Mouse (Mus musculus) inflammation-experienced regulatory T-cells (primary cell): ENCODE results near the gene Galns. TPM values are rescaled to one million over a fixed set of nuclear protein-coding genes. Genes with fewer than 3 reads are reported as not detected.

Source experiments
- polyA plus RNA-seq, 2 experiments: library from polyadenylated mRNA; unstranded; fragments of 100-300 nt; shearing (Covaris generic); gene quantifications; one replicate each; pipeline ENCODE4 v1.2.1; 2017

Gene Galns
- polyA plus RNA-seq: 10 to 100 TPM; 12.3 to 15.3 TPM

GRCm38 (mm10) chr8:122611295-122612133 lies at the start of gene Galns, which contains the start of gene Trappc2l:
Gene Galns (minus strand): TSS chr8:122611463.
Gene Trappc2l (plus strand): TSS chr8:122611640.

GRCm38 (mm10) chr8:122622727-122623126 lies 11.5 kb upstream of the Galns start, which contains the start of gene Pabpn1l:
Gene Pabpn1l (minus strand): TSS chr8:122622739.

GRCm38 (mm10) chr8:122576648-122577022 lies 34.6 kb downstream of the Galns start, which contains the start of gene Aprt:
Gene Aprt (minus strand): TSS chr8:122576909.

GRCm38 (mm10) chr8:122567361-122568108 lies 43.7 kb downstream of the Galns start, which contains the start of gene Cdt1:
Gene Cdt1 (plus strand): TSS chr8:122568015.

GRCm38 (mm10) chr8:122551265-122552051 lies 59.8 kb downstream of the Galns start, which contains the start of gene Piezo1:
Gene Piezo1 (minus strand): TSS chr8:122551329.

Other genes starting within 250 kb of the Galns start
- gene Zc3h18, start 234.9 kb downstream of the Galns start, polyA plus RNA-seq: 10 to 100 TPM; 42.5 to 46.0 TPM
- under 1 TPM; 0.30 to 0.81 TPM for gene Il17c, start 189.4 kb downstream of the Galns start, polyA plus RNA-seq
- gene Cyba, start 178.5 kb downstream of the Galns start, polyA plus RNA-seq: 100 to 1,000 TPM; 685 to 812 TPM
- gene Mvd, start 168.0 kb downstream of the Galns start, polyA plus RNA-seq: 10 to 100 TPM; 15.8 to 17.2 TPM
- gene Snai3, start 150.7 kb downstream of the Galns start, polyA plus RNA-seq: 1 to 10 TPM; 2.9 to 8.2 TPM
- 100 to 1,000 TPM; 121 to 181 TPM for gene Rnf166, start 135.4 kb downstream of the Galns start, polyA plus RNA-seq
- 10 to 100 TPM; 66.2 to 79.8 TPM for gene Ctu2, start 135.3 kb downstream of the Galns start, polyA plus RNA-seq
- 10 to 100 TPM; 19.2 to 23.6 TPM for gene Piezo1, start 60.1 kb downstream of the Galns start, polyA plus RNA-seq
- gene Cdt1, start 43.4 kb downstream of the Galns start, polyA plus RNA-seq: 10 to 100 TPM; 18.5 to 27.4 TPM
- gene Aprt, start 34.6 kb downstream of the Galns start, polyA plus RNA-seq: 100 to 1,000 TPM; 163 to 203 TPM
- gene Trappc2l, start 177 bp upstream of the Galns start, polyA plus RNA-seq: 10 to 100 TPM; 46.9 to 49.5 TPM
- not detected for gene Pabpn1l, start 11.3 kb upstream of the Galns start, polyA plus RNA-seq
- 1 to 10 TPM in 1 of 2 experiments, under 1 TPM in 1; 0.46 to 3.1 TPM for gene Cbfa2t3, start 87.6 kb upstream of the Galns start, polyA plus RNA-seq
- gene Acsf3, start 164.0 kb upstream of the Galns start, polyA plus RNA-seq: 1 to 10 TPM; 6.7 to 8.0 TPM
- gene Cdh15, start 236.5 kb upstream of the Galns start, polyA plus RNA-seq: not detected